In the genomic region with DNA sequence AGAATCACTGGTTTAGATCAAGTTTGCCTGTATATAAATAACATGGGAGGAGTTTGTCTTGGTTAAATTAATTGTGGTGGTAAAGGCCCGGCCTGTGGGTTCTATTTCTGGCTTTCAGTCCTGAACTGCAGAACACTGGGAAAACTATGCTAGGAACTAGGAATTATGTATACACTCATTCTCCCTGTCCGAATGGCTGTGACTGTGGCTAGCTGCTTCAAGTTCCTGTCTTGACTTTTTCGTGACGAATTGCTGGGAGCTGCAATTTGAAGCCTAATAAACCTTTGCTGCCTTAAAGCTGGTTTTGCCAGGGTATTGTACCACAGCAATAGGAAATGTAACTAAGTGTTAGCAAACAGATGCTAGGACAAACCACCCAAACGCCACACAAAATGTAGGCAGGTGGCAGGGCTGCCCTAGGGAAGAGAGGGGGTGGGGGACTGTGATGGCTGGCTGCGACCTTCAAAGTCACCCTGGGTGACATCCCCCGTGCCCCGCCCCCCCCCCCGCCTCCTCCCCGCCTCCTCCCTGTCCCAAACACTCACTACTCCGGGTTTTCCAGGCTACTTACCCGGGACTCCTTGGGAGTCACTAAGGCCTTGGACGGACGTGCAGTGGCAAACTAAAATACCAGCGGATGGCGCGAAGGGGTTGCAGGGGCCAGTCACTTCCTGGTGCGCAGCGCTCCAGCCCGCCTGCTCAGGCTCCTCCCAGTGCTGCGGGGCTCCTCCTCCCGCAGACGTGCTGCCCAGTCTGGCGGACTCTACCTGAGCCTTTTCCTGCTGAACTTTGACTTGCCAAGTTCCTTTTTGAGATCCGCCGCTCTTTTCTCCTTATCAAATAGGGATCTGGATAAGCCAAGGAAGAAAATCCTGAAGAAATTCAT, we compare ENCODE assay signal across 8 mouse cellular contexts. TPM values are rescaled to one million over a fixed set of nuclear protein-coding genes. Genes with fewer than 3 reads are reported as not detected.
A peak's percentile ranks its signal among the peaks of the same experiment; 100 is the strongest.
DNase-seq lines count a peak whose midpoint lies in the region; ATAC-seq and TF ChIP-seq lines count a peak whose summit lies in the region.

A gene (minus strand): TSS at position 710 of the 886 bp plus-strand sequence.

- TF ChIP-seq EP300 in ES-Bruce4 (IDR thresholded peaks at IDR 0.05; ENCODE audit: insufficient read depth, low read depth, low read length), result no peak

- no peaks in the 10 kb centered on the region for H3K27me3 ChIP-seq in ES-Bruce4 (ENCODE audit: control insufficient read depth, insufficient read depth, low read length, poor library complexity, severe bottlenecking)
- peaks cover 43% of the 10 kb centered on the region for H3K27me3 ChIP-seq in forebrain, embryonic 10.5 days (ENCODE audit: poor library complexity, severe bottlenecking)
- H3K27me3 ChIP-seq in heart, embryonic 16.5 days (ENCODE audit: control insufficient read depth, insufficient read depth, low read length), result no peaks in the 10 kb centered on the region
- H3K27me3 ChIP-seq in neural tube, embryonic 14.5 days (ENCODE audit: control insufficient read depth, insufficient read depth, low read length), result no peaks in the 10 kb centered on the region

- no peak for TF ChIP-seq POLR2A in ES-Bruce4 (IDR thresholded peaks at IDR 0.05; ENCODE audit: insufficient read depth, low read length)
- TF ChIP-seq POLR2A in lung, adult 2 months (IDR thresholded peaks at IDR 0.05; ENCODE audit: borderline replicate concordance, extremely low read depth, low read depth, low read length), result peak; percentile 44; the same call in 1 of the 2 replicates

- 21% methylated on average over 23 of the region's 26 CpGs for WGBS in forebrain, embryonic 10.5 days
- WGBS in heart, embryonic 16.5 days, result 14% methylated on average over 22 of the region's 26 CpGs
- WGBS in lung, adult 2 months, result 22% methylated on average over 24 of the region's 26 CpGs
- 14% methylated on average over 22 of the region's 26 CpGs for WGBS in neural tube, embryonic 14.5 days

- peak; percentile 89 for ATAC-seq in heart, embryonic 16.5 days (replicated peaks; ENCODE audit: extremely low read depth, insufficient read depth, low FRiP score)
- ATAC-seq in neural tube, embryonic 14.5 days (ENCODE audit: low read depth), result peak; percentile 87

- peak within 1 kb of the TSS; percentile 64 for H3K4me3 ChIP-seq in ES-Bruce4 (ENCODE audit: low read depth, low read length)
- peak within 1 kb of the TSS; percentile 50 for H3K4me3 ChIP-seq in forebrain, embryonic 10.5 days
- H3K4me3 ChIP-seq in heart, embryonic 16.5 days (ENCODE audit: low read length), result peak within 1 kb of the TSS; percentile 52
- peak within 1 kb of the TSS; percentile 79 for H3K4me3 ChIP-seq in lung, adult 2 months (replicated peaks; ENCODE audit: extremely low read depth, low read depth, low read length)
- peak within 1 kb of the TSS; percentile 32 for H3K4me3 ChIP-seq in neural tube, embryonic 14.5 days (ENCODE audit: low read depth, low read length)

- peaks cover 3% of the 10 kb centered on the region for H3K4me1 ChIP-seq in ES-Bruce4 (ENCODE audit: control insufficient read depth, insufficient read depth, low read length)
- H3K4me1 ChIP-seq in forebrain, embryonic 10.5 days, result peaks cover 13% of the 10 kb centered on the region
- H3K4me1 ChIP-seq in heart, embryonic 16.5 days (ENCODE audit: control insufficient read depth, insufficient read depth, low read length), result peaks cover 2% of the 10 kb centered on the region; the same call in 1 of the 2 replicates
- H3K4me1 ChIP-seq in lung, adult 2 months (ENCODE audit: control insufficient read depth, insufficient read depth, low read length), result no peaks in the 10 kb centered on the region; the same call in 1 of the 2 replicates
- no peaks in the 10 kb centered on the region for H3K4me1 ChIP-seq in neural tube, embryonic 14.5 days (ENCODE audit: control insufficient read depth, insufficient read depth, low read length)

- TF ChIP-seq CTCF in ES-Bruce4 (IDR thresholded peaks at IDR 0.05; ENCODE audit: low read depth, low read length), result no peak
- no peak for TF ChIP-seq CTCF in lung, adult 2 months (IDR thresholded peaks at IDR 0.05; ENCODE audit: insufficient read depth, low read length)

- H3K36me3 ChIP-seq in ES-Bruce4 (ENCODE audit: control insufficient read depth, insufficient read depth, low read length, poor library complexity, severe bottlenecking), result no peaks in the 10 kb centered on the region
- no peaks in the 10 kb centered on the region for H3K36me3 ChIP-seq in forebrain, embryonic 10.5 days (replicated peaks)
- no peaks in the 10 kb centered on the region for H3K36me3 ChIP-seq in heart, embryonic 16.5 days (ENCODE audit: control insufficient read depth, insufficient read depth)
- no peaks in the 10 kb centered on the region for H3K36me3 ChIP-seq in neural tube, embryonic 14.5 days (ENCODE audit: control insufficient read depth, insufficient read depth, low read length)

- no peak within 1 kb of the TSS for H3K27ac ChIP-seq in ES-Bruce4 (ENCODE audit: insufficient read depth, low read length)
- peak within 1 kb of the TSS; percentile 78 for H3K27ac ChIP-seq in forebrain, embryonic 10.5 days
- H3K27ac ChIP-seq in heart, embryonic 16.5 days (ENCODE audit: low read length), result peak within 1 kb of the TSS; percentile 93
- no peak within 1 kb of the TSS for H3K27ac ChIP-seq in neural tube, embryonic 14.5 days (ENCODE audit: low read depth, low read length)

- H3K9ac ChIP-seq in ES-Bruce4 (ENCODE audit: low read depth, poor library complexity, severe bottlenecking), result peak within 1 kb of the TSS; percentile 36; the same call in 1 of the 2 replicates
- peak within 1 kb of the TSS; percentile 70 for H3K9ac ChIP-seq in heart, embryonic 16.5 days (ENCODE audit: low read length)
- peak within 1 kb of the TSS; percentile 7; the same call in 1 of the 2 replicates for H3K9ac ChIP-seq in neural tube, embryonic 14.5 days (replicated peaks; ENCODE audit: low read depth, low read length)

- no peaks in the 10 kb centered on the region for H3K9me3 ChIP-seq in ES-Bruce4 (replicated peaks; ENCODE audit: control insufficient read depth, insufficient read depth, low read length, poor library complexity, severe bottlenecking)
- no peaks in the 10 kb centered on the region for H3K9me3 ChIP-seq in forebrain, embryonic 10.5 days
- H3K9me3 ChIP-seq in heart, embryonic 16.5 days (replicated peaks; ENCODE audit: control insufficient read depth, low read length), result no peaks in the 10 kb centered on the region
- H3K9me3 ChIP-seq in neural tube, embryonic 14.5 days (ENCODE audit: control insufficient read depth, low read length), result no peaks in the 10 kb centered on the region

- peak; percentile 26 for DNase-seq in c-Kit-negative CD71-positive TER-119-positive erythroid progenitor cells, embryonic 14.5 days (ENCODE audit: low read depth, low spot score)
- peak; percentile 51 for DNase-seq in forebrain, embryonic 10.5 days (ENCODE audit: extremely low spot score, low spot score)
- DNase-seq in kidney, postnatal 14 days, result peak; percentile 83
- DNase-seq in lung, adult 2 months, result peak; percentile 61
- peak; percentile 69 for DNase-seq in testis, postnatal 14 days (ENCODE audit: low spot score)

- peak within 1 kb of the TSS; percentile 63 for H3K4me2 ChIP-seq in heart, embryonic 16.5 days (ENCODE audit: low read depth, low read length)
- H3K4me2 ChIP-seq in neural tube, embryonic 14.5 days (ENCODE audit: low read depth, low read length), result peak within 1 kb of the TSS; percentile 47

RNA-seq across cellular contexts. Expression of the gene that starts here (rescaled TPM):
- 7.7 and 9.7 TPM in 2 replicates for polyA plus RNA-seq in ES-Bruce4 (2011; ENCODE audit: insufficient read depth, insufficient read length, low read depth, missing spikeins)
- polyA plus RNA-seq in forebrain, embryonic 10.5 days (2016; fragmentation: Nextera tagmentation; extraction: Ambion mirVana), result 9.2 and 9.6 TPM in 2 replicates
- polyA plus RNA-seq in heart, embryonic 16.5 days (2015; fragmentation: Nextera tagmentation; extraction: Ambion mirVana), result 44.1 and 46.3 TPM in 2 replicates
- 5.3 and 9.1 TPM in 2 replicates for polyA plus RNA-seq in lung, adult 2 months (2012; rRNA removed)
- polyA plus RNA-seq in neural tube, embryonic 14.5 days (2014; fragmentation: Nextera tagmentation; extraction: Ambion mirVana), result 7.2 and 7.5 TPM in 2 replicates

Comparison
In these comparisons a context has a peak if more than half of its experiments do, and no peak if none do; other contexts are left out.
1. H3K27ac ChIP-seq: peak in forebrain, embryonic 10.5 days (single experiment) and heart, embryonic 16.5 days (single experiment); none in ES-Bruce4 (single experiment) and neural tube, embryonic 14.5 days (single experiment).
2. H3K9ac ChIP-seq: peak in every context shown above with its lines; median percentile 70 in heart, embryonic 16.5 days; 36 in ES-Bruce4; 7 in neural tube, embryonic 14.5 days.
3. DNase-seq: peak in every context shown above with its lines; median percentile 83 in kidney, postnatal 14 days; 69 in testis, postnatal 14 days; 61 in lung, adult 2 months; 51 in forebrain, embryonic 10.5 days; 26 in c-Kit-negative CD71-positive TER-119-positive erythroid progenitor cells, embryonic 14.5 days.
4. Peak in every context shown above with its lines, with median percentiles within 50 percentile points of each other: H3K4me3 ChIP-seq.